Mouse (Mus musculus) brain, embryonic 14.5 days (tissue): ENCODE measurements at regions not wholly inside any gene's neighbourhood (a gene's known extent, or its start where the extent isn't known, plus 50 kb on each side); places are given as distances from the start of the nearest gene placed in this dataset.

Experiments used
- CTCF ChIP-seq: fragments of 200-500 bp; IDR thresholded peaks from 2 replicates; pipeline ENCODE4 v1.5.1; 2012; ENCODE audit warnings: inconsistent platforms, mild to moderate bottlenecking, moderate library complexity, borderline replicate concordance; ENCODE audit not compliant: insufficient read depth, insufficient read length; ENCODE audit errors: extremely low read depth
- POLR2A ChIP-seq: fragments of 200-500 bp; IDR thresholded peaks from 2 replicates; pipeline ENCODE4 v1.6.1; 2012; ENCODE audit warnings: mild to moderate bottlenecking, inconsistent platforms, borderline replicate concordance; ENCODE audit not compliant: poor library complexity, insufficient read depth, insufficient read length, severe bottlenecking; ENCODE audit errors: extremely low read depth

- TF ChIP-seq POLR2A (no peak), CTCF (peak; percentile 41; the same call in 1 of the 2 replicates)
These were observed 463.6 kb downstream of the Gja1 start for GRCm38 (mm10) chr10:56840732-56841131.
